Mouse (Mus musculus) ES-Bruce4 (cell line): ENCODE measurements around the gene Kalrn.

Experiments used
- CTCF ChIP-seq: IDR thresholded peaks from one replicate; pipeline ENCODE4 v1.8.1; 2011; ENCODE audit warnings: low read depth, low read length
- EP300 ChIP-seq: IDR thresholded peaks from 2 replicates; pipeline ENCODE4 v1.6.1; 2011; ENCODE audit warnings: low read depth, low read length; ENCODE audit not compliant: insufficient read depth
- POLR2A ChIP-seq: IDR thresholded peaks from one replicate; pipeline ENCODE4 v1.8.1; 2011; ENCODE audit warnings: low read length; ENCODE audit not compliant: insufficient read depth

DNA sequence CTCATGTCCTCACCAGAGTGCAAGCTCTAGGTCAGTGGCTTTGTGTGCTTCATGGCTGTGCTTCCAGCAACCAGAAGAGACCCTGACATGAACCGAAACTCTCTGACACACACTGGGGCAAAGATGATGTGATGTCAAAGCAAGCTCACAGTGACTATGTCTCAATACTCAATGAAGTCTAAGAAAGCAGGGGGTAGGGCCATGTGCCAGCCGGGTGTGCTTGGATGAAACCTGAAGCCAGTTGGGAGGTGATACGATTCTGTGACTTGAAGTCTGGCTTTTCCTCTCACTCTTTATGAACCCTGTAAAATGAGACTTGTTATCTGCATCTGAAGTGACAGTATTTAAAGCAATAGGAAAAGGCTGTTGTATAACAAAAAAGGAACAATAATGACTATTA is 501.2 kb downstream of the Kalrn start:
- TF ChIP-seq CTCF (no peak), EP300 (no peak), POLR2A (no peak)
